Mouse (Mus musculus) olfactory bulb, adult 2 months (tissue): ENCODE measurements around the gene Hmgcs2. TPM values are rescaled to one million over a fixed set of nuclear protein-coding genes. Genes with fewer than 3 reads are reported as not detected.

ENCODE experiments used
- H3K27ac ChIP-seq: fragments of 200-500 bp; 2 replicates; pipeline ENCODE4 v1.5.1; 2012; ENCODE audit warnings: low read depth, low read length; ENCODE audit not compliant: insufficient read depth
- H3K4me1 ChIP-seq: fragments of 200-500 bp; 2 replicates; pipeline ENCODE4 v1.6.1; 2012; ENCODE audit warnings: low read length; ENCODE audit not compliant: control insufficient read depth, insufficient read depth
- H3K4me3 ChIP-seq: fragments of 200-500 bp; 2 replicates; pipeline ENCODE4 v1.5.1; 2012; ENCODE audit warnings: mild to moderate bottlenecking, low read depth, low read length, moderate library complexity; ENCODE audit not compliant: insufficient read depth
- CTCF ChIP-seq: fragments of 200-500 bp; IDR thresholded peaks from 2 replicates; pipeline ENCODE4 v1.5.1; 2012; ENCODE audit warnings: low read depth, mild to moderate bottlenecking, low read length, moderate library complexity; ENCODE audit not compliant: insufficient read depth
- POLR2A ChIP-seq: fragments of 200-500 bp; IDR thresholded peaks from 2 replicates; pipeline ENCODE4 v1.6.1; 2012; ENCODE audit warnings: mild to moderate bottlenecking, low read depth, low read length, moderate library complexity; ENCODE audit not compliant: insufficient read depth
- WGBS: fragments of 180-500 bp; shearing (Covaris S2); methylation state at CpG from one replicate; pipeline ENCODE4 v1.1.7; 2018; 5-methylcytosine and 5-hydroxymethylcytosine counted together
- polyA plus RNA-seq: library from polyadenylated mRNA; stranded (reverse); fragments of >200 nt; gene quantifications from 2 replicates; pipeline ENCODE4 v1.2.4, GENCODE M21; 2012; ENCODE audit warnings: low replicate concordance; ENCODE audit not compliant: missing spikeins, insufficient read depth, insufficient read length

The Hmgcs2 gene
- polyA plus RNA-seq, 1 experiment, result not detected

DNA sequence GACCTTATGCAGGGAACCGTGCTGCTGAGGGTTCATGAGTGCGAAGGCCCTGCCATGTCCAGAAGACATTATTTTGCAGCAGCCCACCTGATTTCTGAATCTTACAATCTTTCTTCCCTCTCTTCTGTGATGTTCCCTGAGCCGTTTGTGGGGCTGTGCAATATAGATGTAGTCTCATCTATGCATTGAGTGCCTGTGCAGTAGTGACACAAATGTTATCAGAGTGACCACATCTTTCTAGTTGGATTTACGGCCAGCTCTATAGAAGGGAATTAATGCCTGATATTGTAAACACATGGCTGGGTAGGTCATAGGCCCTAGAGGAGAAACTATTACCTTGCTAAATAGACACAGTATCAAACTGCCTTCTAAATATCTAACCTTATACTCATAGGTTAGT lies 20.0 kb downstream of the Hmgcs2 start:
- 94% methylated on average over 4 of the region's 4 CpGs for WGBS
- TF ChIP-seq CTCF (no peak), POLR2A (no peak)
- Histone ChIP-seq H3K27ac (no peak overlapping the region), H3K4me1 (no peaks in the 10 kb centered on the region), H3K4me3 (no peak overlapping the region)

DNA sequence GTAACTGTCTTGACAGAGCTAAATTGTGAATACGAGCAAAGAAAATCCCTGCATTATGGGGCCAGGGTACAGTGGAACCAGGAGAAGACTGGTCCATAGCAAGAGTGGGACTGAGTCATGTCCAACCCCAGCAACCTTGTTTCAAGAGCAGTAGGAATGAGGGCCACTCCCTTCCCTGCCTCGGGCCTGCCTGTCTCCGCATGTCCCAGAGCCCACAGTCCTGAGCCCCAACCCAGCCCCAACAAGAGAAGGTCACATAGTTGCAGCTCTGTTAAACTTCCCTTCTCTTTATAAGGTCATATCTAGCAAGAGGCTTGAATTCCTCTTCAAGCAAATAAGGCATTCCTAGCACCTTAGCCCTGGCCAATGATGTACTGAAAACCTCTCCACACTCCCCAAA lies 21.5 kb downstream of the Hmgcs2 start:
- Histone ChIP-seq H3K27ac (no peak overlapping the region), H3K4me3 (no peak overlapping the region), H3K4me1 (no peaks in the 10 kb centered on the region)
- WGBS, result 89% methylated on average over 3 of the region's 3 CpGs
- no peak for TF ChIP-seq POLR2A
- no peak for TF ChIP-seq CTCF

- 47% methylated on average over 6 of the region's 6 CpGs for WGBS
- peak overlapping the region; percentile 24; the same call in 1 of the 2 replicates for H3K27ac ChIP-seq
- H3K4me1 ChIP-seq, result peaks cover 7% of the 10 kb centered on the region
- H3K4me3 ChIP-seq, result no peak overlapping the region
- TF ChIP-seq CTCF, result no peak
- no peak for TF ChIP-seq POLR2A
These were observed 28.4 kb downstream of the Hmgcs2 start for GRCm38 (mm10) chr3:98308606-98309005.

GRCm38 (mm10) chr3:98310456-98310855 lies 30.2 kb downstream of the Hmgcs2 start:
- WGBS, result 100% methylated on average over 1 of the region's 1 CpGs
- Histone ChIP-seq H3K27ac (no peak overlapping the region), H3K4me3 (no peak overlapping the region), H3K4me1 (peaks cover 7% of the 10 kb centered on the region)
- TF ChIP-seq CTCF (no peak), POLR2A (no peak)

DNA sequence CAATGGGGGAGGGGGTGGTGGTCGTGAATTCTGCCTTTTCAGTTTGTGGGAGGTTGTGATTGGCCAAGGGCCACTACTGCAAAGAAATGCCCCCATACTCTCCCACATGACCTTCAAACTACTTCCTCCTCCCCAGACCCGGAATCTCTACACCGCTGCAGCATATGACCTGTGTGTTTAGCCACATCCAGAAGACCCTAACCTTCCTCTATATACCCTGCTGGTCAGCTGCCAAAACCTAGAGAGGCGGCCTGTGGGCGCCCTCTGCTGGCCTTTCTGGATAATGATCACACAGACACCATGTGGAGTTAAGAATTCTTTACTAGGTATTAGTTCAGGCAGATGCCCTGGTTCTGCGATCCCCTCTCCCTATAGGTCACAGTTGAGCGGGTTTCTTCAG lies 32.6 kb downstream of the Hmgcs2 start:
- no peak overlapping the region for H3K27ac ChIP-seq
- no peak for TF ChIP-seq POLR2A
- peak; percentile 73; the same call in 1 of the 2 replicates for TF ChIP-seq CTCF
- H3K4me3 ChIP-seq, result no peak overlapping the region
- peaks cover 16% of the 10 kb centered on the region for H3K4me1 ChIP-seq
- 17% methylated on average over 7 of the region's 7 CpGs for WGBS

DNA sequence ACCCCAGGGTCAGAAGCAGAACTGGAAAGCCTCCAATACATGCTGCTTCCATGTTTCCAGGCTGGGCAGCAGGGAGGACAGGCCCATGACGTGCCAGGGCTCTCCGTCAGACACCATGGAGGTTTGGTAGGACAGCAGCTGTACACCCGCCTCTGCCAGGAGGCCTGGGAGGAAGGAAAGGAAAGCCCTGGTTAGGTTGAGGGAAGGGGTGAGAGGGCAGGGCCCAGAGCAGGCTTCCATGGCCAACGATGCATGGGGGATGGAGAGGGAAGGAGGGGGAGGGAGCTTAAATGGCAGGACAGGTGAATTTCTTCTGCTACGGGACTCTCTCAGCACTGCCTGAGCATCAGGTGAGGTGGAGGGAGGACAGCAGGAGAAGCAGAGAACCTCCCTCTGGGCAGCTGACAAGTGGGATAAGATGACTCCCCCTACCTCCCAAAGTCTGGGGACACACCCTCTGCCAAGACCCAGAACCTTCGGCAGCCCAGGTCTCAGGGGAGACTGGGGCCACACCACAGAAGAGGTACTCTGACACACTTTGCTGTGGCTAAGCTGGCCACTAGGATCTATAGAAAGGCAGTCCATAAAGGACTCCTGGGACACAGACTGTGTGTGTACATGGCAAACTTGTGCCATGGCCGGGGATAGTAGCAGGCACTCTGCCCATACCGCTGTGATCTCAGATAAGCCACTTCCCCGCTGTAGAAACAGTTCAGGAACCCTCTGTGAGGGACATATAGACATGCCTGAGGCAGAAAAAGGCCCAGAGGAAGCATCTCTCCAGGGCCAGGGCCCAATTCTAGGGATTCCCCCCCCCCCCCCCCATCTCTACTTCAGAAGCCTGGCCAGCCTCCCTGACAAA lies 33.3 kb downstream of the Hmgcs2 start:
- H3K4me3 ChIP-seq, result no peak overlapping the region
- TF ChIP-seq CTCF (no peak), POLR2A (no peak)
- peaks cover 19% of the 10 kb centered on the region for H3K4me1 ChIP-seq
- H3K27ac ChIP-seq, result no peak overlapping the region
- 72% methylated on average over 9 of the region's 9 CpGs for WGBS

DNA sequence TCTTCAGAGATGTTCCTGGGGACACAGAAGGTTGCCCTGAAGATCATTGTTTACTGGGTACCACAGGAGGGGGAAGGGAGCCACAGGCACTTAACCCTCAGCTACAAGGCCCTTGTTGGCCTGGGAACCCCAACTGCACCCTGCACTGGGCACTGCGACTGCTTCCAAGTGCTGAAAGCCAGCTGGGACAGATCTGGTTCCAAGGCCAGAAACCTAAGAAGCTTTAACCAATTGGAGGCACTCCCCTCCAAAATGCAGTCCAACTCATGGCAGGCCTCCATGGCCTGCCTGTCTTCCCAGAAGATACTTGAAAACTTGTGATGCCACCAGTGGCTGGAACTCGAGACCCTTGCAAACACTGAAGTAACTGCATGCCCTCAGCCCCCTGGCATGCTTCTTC lies 34.9 kb downstream of the Hmgcs2 start:
- H3K27ac ChIP-seq, result no peak overlapping the region
- no peak overlapping the region for H3K4me3 ChIP-seq
- TF ChIP-seq CTCF, result no peak
- TF ChIP-seq POLR2A, result no peak
- 63% methylated on average over 2 of the region's 2 CpGs for WGBS
- H3K4me1 ChIP-seq, result peaks cover 18% of the 10 kb centered on the region

DNA sequence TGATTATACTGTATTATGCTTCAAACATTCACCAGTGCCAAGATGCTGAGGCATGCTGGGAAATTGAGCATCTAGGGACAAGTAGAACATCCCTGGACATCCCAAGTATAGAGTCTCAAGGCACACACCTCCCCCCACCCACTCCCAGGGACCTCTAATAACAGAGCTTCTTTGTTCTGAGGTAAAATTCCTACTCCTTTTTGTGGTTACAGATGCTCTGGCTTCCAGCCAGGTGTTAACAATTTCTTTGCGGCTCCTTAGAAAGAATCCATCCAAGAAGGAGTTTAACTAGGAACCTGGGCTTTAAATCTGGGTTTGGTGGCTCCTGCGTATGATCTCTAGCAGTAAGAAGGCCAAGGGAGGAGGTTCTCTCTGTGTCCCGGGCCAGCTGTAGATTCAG lies 36.9 kb downstream of the Hmgcs2 start:
- H3K27ac ChIP-seq, result 0 out of 2 replicates have a peak overlapping the region, but pooled peaks have one; percentile 18
- H3K4me3 ChIP-seq, result no peak overlapping the region
- H3K4me1 ChIP-seq, result peaks cover 18% of the 10 kb centered on the region
- TF ChIP-seq CTCF (no peak), POLR2A (no peak)
- WGBS, result 26% methylated on average over 3 of the region's 3 CpGs

- TF ChIP-seq POLR2A (no peak), CTCF (no peak)
- H3K4me1 ChIP-seq, result peaks cover 18% of the 10 kb centered on the region
- no peak overlapping the region for H3K4me3 ChIP-seq
- WGBS, result 77% methylated on average over 2 of the region's 2 CpGs
- peak overlapping the region; percentile 66 for H3K27ac ChIP-seq
These were observed 39.0 kb downstream of the Hmgcs2 start for GRCm38 (mm10) chr3:98319190-98319589.
